Mouse (Mus musculus) fibroblast of lung, adult 2 months (primary cell): ENCODE measurements around the gene Mcpt8.
A peak's percentile ranks its signal among the peaks of the same experiment; 100 is the strongest.
"Not testable (repeated sequence)": the region's sequence is repeated elsewhere in the genome, so short reads cannot be mapped to it uniquely, and the experiment has no call there.

Experiments used
- DNase-seq: peaks from one replicate; pipeline ENCODE4 v3.0.0-alpha.2; 2011; ENCODE audit warnings: low read depth

Mcpt8 gene

GRCm38 (mm10) chr14:56085167-56085566, at the start of gene Mcpt8:
Gene Mcpt8 (minus strand): TSS chr14:56085273.
- no peak for DNase-seq

- DNase-seq = not testable (repeated sequence)
Observed at GRCm38 (mm10) chr14:56133675-56134074, 48.6 kb upstream of the Mcpt8 start.

- DNase-seq = not testable (repeated sequence)
Observed at GRCm38 (mm10) chr14:56132508-56132907, 47.4 kb upstream of the Mcpt8 start, which contains the start of gene Gzmd. Gene Gzmd (minus strand): TSS chr14:56132608.

- no peak for DNase-seq
Observed at GRCm38 (mm10) chr14:56128341-56128740, 43.3 kb upstream of the Mcpt8 start.

- no peak for DNase-seq
Observed at GRCm38 (mm10) chr14:56123516-56123915, 38.4 kb upstream of the Mcpt8 start.

- DNase-seq = no peak
Observed at GRCm38 (mm10) chr14:56120525-56120924, 35.5 kb upstream of the Mcpt8 start, which contains the start of gene Gzme. Gene Gzme (minus strand): TSS chr14:56120625.

- not testable (repeated sequence) for DNase-seq
Observed at GRCm38 (mm10) chr14:56115531-56116310, 30.6 kb upstream of the Mcpt8 start.

- no peak for DNase-seq
Observed at GRCm38 (mm10) chr14:56105447-56106180, 20.5 kb upstream of the Mcpt8 start.

GRCm38 (mm10) chr14:56105016-56105415, 19.9 kb upstream of the Mcpt8 start:
- DNase-seq = no peak

GRCm38 (mm10) chr14:56103452-56103851, 18.4 kb upstream of the Mcpt8 start:
- DNase-seq = no peak

- no peak for DNase-seq
Observed at GRCm38 (mm10) chr14:56102386-56102785, 17.3 kb upstream of the Mcpt8 start, which contains the start of gene Ctsg. Gene Ctsg (minus strand): TSS chr14:56102574.

- no peak for DNase-seq
Observed at GRCm38 (mm10) chr14:56098940-56099339, 13.9 kb upstream of the Mcpt8 start.

- no peak for DNase-seq
Observed at GRCm38 (mm10) chr14:56097597-56097996, 12.5 kb upstream of the Mcpt8 start.

GRCm38 (mm10) chr14:56093353-56093752, 8.3 kb upstream of the Mcpt8 start:
- no peak for DNase-seq

- no peak for DNase-seq
Observed at GRCm38 (mm10) chr14:56086711-56087110, 1.6 kb upstream of the Mcpt8 start.

GRCm38 (mm10) chr14:56082016-56082415, 3.1 kb downstream of the Mcpt8 start:
- no peak for DNase-seq

GRCm38 (mm10) chr14:56062213-56062612, 22.9 kb downstream of the Mcpt8 start, which contains the start of gene Mcpt4:
Gene Mcpt4 (minus strand): TSS chr14:56062313.
- DNase-seq = not testable (repeated sequence)

GRCm38 (mm10) chr14:56057722-56058121, 27.4 kb downstream of the Mcpt8 start:
- DNase-seq = no peak

GRCm38 (mm10) chr14:56055408-56055807, 29.7 kb downstream of the Mcpt8 start:
- DNase-seq = no peak

- DNase-seq = not testable (repeated sequence)
Observed at GRCm38 (mm10) chr14:56041792-56042191, 43.3 kb downstream of the Mcpt8 start, which contains the start of gene Mcpt2. Gene Mcpt2 (plus strand): TSS chr14:56042041.

- peak; percentile 19 for DNase-seq
Observed at GRCm38 (mm10) chr14:56034433-56034832, 50.6 kb downstream of the Mcpt8 start.
